Mouse (Mus musculus): ENCODE data around the gene Tenm2. TPM values are rescaled to one million over a fixed set of nuclear protein-coding genes. Genes with fewer than 3 reads are reported as not detected.

Gene Tenm2
- polyA plus RNA-seq, 1 experiment from 2014 or later, result 0.12 TPM

GRCm38 (mm10) chr11:36172520-36172919 is 1063.2 kb downstream of the Tenm2 start:
- H3K4me3 ChIP-seq (ENCODE audit: low read depth, low read length), result no peak overlapping the region
- no peaks in the 10 kb centered on the region for H3K9me3 ChIP-seq (ENCODE audit: control insufficient read depth)
- H3K36me3 ChIP-seq (ENCODE audit: control insufficient read depth, insufficient read depth), result no peaks in the 10 kb centered on the region
- no peak overlapping the region for H3K4me2 ChIP-seq (replicated peaks; ENCODE audit: low read depth)
- no peaks in the 10 kb centered on the region for H3K27me3 ChIP-seq (replicated peaks; ENCODE audit: control insufficient read depth, insufficient read depth, low read length)
- TF ChIP-seq CTCF (IDR thresholded peaks at IDR 0.05; ENCODE audit: low read depth), result no peak
- WGBS, result 80% methylated on average over 6 of the region's 6 CpGs
- no peak for ATAC-seq
- H3K27ac ChIP-seq (ENCODE audit: low read depth, low read length), result no peak overlapping the region
- H3K4me1 ChIP-seq (replicated peaks; ENCODE audit: control insufficient read depth, insufficient read depth, low read length), result no peaks in the 10 kb centered on the region
- H3K9ac ChIP-seq (ENCODE audit: low read depth, low read length), result no peak overlapping the region

DNA sequence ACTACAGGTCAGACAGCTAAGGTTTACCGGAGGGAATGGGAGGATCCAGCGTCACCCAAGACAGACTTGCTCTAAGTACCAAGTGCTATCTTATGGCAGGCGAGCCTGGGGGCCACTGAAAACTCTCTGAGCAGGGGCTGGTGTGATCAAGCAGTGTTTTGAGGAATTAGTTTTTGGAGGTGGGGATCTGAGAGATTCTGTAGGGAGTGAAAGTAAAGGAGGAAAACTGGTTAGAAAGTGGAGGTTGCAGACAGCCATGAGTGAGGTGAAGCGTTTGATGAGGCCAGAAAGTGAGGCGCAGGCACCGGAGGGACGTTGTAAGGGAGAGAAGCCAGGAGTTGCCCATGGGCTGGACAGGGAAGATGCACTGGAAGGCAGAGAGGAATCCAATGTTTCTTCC is 1063.8 kb downstream of the Tenm2 start:
- 89% methylated on average over 7 of the region's 7 CpGs for WGBS
- no peak for TF ChIP-seq CTCF (IDR thresholded peaks at IDR 0.05; ENCODE audit: low read depth)

DNA sequence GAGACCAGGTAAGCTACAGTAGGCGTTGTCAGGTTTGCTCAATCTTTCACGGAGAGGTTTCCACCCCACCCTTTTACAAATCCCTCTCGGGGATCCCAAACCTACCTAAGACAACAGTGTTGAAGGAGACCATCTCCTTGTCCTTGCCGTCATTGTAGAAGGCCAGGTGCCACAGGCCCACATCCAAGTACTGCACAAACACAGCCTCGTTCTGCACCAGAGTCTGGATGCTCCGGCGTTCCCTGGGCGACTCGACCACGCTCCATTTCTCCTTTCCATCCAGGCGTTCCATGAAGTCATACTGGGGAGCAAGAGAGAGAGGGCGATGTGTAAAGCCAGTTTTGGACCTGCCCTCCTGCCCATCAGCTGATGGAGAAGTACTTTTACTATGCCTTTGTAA is 1064.5 kb downstream of the Tenm2 start:
- Histone ChIP-seq H3K4me1 (replicated peaks; ENCODE audit: control insufficient read depth, insufficient read depth, low read length) (no peaks in the 10 kb centered on the region), H3K9me3 (ENCODE audit: control insufficient read depth) (no peaks in the 10 kb centered on the region), H3K9ac (ENCODE audit: low read depth, low read length) (no peak overlapping the region), H3K4me2 (replicated peaks; ENCODE audit: low read depth) (no peak overlapping the region), H3K36me3 (ENCODE audit: control insufficient read depth, insufficient read depth) (no peaks in the 10 kb centered on the region), H3K4me3 (ENCODE audit: low read depth, low read length) (no peak overlapping the region), H3K27me3 (replicated peaks; ENCODE audit: control insufficient read depth, insufficient read depth, low read length) (no peaks in the 10 kb centered on the region), H3K27ac (ENCODE audit: low read depth, low read length) (no peak overlapping the region)
- WGBS, result 89% methylated on average over 12 of the region's 12 CpGs
- TF ChIP-seq CTCF (IDR thresholded peaks at IDR 0.05; ENCODE audit: low read depth), result no peak
- ATAC-seq, result no peak

More for the DNA sequence above, 1063.8 kb downstream of the Tenm2 start:
- Histone ChIP-seq H3K9me3 (ENCODE audit: control insufficient read depth) (no peaks in the 10 kb centered on the region), H3K9ac (ENCODE audit: low read depth, low read length) (no peak overlapping the region), H3K4me3 (ENCODE audit: low read depth, low read length) (no peak overlapping the region), H3K36me3 (ENCODE audit: control insufficient read depth, insufficient read depth) (no peaks in the 10 kb centered on the region), H3K27me3 (replicated peaks; ENCODE audit: control insufficient read depth, insufficient read depth, low read length) (no peaks in the 10 kb centered on the region), H3K4me1 (replicated peaks; ENCODE audit: control insufficient read depth, insufficient read depth, low read length) (no peaks in the 10 kb centered on the region), H3K4me2 (replicated peaks; ENCODE audit: low read depth) (no peak overlapping the region), H3K27ac (ENCODE audit: low read depth, low read length) (no peak overlapping the region)
- no peak for ATAC-seq

DNA sequence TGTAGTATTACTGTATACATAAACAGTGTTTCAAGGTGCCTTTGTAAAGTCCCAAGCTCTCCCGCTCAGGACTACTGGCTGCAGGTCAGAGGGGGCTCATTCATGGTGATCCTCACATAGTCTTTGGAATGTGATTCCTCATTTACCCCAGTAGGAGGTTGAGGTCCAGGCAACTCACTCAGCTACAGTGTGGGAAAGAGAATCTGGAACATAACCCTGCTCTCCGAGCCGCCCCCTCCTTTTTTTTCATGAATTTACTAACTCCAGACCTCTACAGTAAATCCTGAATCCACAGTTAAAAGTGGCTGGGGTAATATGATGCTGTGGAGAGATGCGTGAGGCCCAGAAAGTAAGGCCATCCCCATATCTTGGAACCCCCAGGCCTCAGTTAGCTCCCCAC is 1066.0 kb downstream of the Tenm2 start:
- H3K9ac ChIP-seq (ENCODE audit: low read depth, low read length), result no peak overlapping the region
- no peak overlapping the region for H3K4me3 ChIP-seq (ENCODE audit: low read depth, low read length)
- no peaks in the 10 kb centered on the region for H3K27me3 ChIP-seq (replicated peaks; ENCODE audit: control insufficient read depth, insufficient read depth, low read length)
- no peak for ATAC-seq
- H3K4me1 ChIP-seq (replicated peaks; ENCODE audit: control insufficient read depth, insufficient read depth, low read length), result no peaks in the 10 kb centered on the region
- no peaks in the 10 kb centered on the region for H3K36me3 ChIP-seq (ENCODE audit: control insufficient read depth, insufficient read depth)
- no peak for TF ChIP-seq CTCF (IDR thresholded peaks at IDR 0.05; ENCODE audit: low read depth)
- H3K9me3 ChIP-seq (ENCODE audit: control insufficient read depth), result no peaks in the 10 kb centered on the region
- WGBS, result 81% methylated on average over 4 of the region's 4 CpGs
- H3K27ac ChIP-seq (ENCODE audit: low read depth, low read length), result no peak overlapping the region
- H3K4me2 ChIP-seq (replicated peaks; ENCODE audit: low read depth), result no peak overlapping the region

DNA sequence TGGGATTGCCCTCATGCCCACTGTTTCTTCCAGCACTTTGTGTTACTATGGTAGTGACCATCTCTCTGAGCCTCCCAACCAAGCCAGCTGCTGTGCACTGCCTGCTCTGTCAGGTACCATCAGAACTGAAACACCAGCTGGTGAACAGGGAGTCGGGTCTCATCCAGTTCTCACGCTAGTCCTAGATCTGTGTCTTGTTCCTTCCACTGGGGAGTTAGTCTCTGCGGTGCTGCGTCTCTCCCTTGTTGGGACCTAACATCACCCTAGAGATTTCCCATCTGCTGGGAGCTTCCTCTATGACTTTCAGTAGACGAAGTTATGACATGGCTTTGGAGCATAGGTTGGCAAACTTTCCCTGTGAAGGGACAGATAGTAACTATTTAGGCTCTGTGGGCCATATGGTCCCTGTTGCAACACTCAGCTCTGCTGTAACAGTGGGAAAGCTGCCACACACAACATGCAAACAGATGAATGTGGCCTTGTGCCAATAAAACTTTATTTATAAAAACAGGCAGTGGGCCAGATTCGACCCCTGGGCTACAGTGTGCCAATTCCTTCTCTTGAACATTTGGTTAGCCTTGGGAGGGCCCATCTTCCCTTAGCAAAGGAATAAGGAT is 1066.7 kb downstream of the Tenm2 start:
- no peaks in the 10 kb centered on the region for H3K36me3 ChIP-seq (ENCODE audit: control insufficient read depth, insufficient read depth)

GRCm38 (mm10) chr11:36167766-36168318 is 1067.9 kb downstream of the Tenm2 start:
- no peaks in the 10 kb centered on the region for H3K27me3 ChIP-seq (replicated peaks; ENCODE audit: control insufficient read depth, insufficient read depth, low read length)
- no peaks in the 10 kb centered on the region for H3K9me3 ChIP-seq (ENCODE audit: control insufficient read depth)
- H3K4me2 ChIP-seq (replicated peaks; ENCODE audit: low read depth), result no peak overlapping the region
- H3K4me3 ChIP-seq (ENCODE audit: low read depth, low read length), result no peak overlapping the region
- H3K9ac ChIP-seq (ENCODE audit: low read depth, low read length), result no peak overlapping the region
- WGBS, result 83% methylated on average over 10 of the region's 10 CpGs
- no peaks in the 10 kb centered on the region for H3K4me1 ChIP-seq (replicated peaks; ENCODE audit: control insufficient read depth, insufficient read depth, low read length)
- no peak for TF ChIP-seq CTCF (IDR thresholded peaks at IDR 0.05; ENCODE audit: low read depth)
- no peak overlapping the region for H3K27ac ChIP-seq (ENCODE audit: low read depth, low read length)
- no peak for ATAC-seq
- H3K36me3 ChIP-seq (ENCODE audit: control insufficient read depth, insufficient read depth), result no peaks in the 10 kb centered on the region

More for the DNA sequence above, 1066.7 kb downstream of the Tenm2 start:
- Histone ChIP-seq H3K4me3 (ENCODE audit: low read depth, low read length) (no peak overlapping the region), H3K27me3 (replicated peaks; ENCODE audit: control insufficient read depth, insufficient read depth, low read length) (no peaks in the 10 kb centered on the region), H3K9ac (ENCODE audit: low read depth, low read length) (no peak overlapping the region), H3K9me3 (ENCODE audit: control insufficient read depth) (no peaks in the 10 kb centered on the region), H3K4me1 (replicated peaks; ENCODE audit: control insufficient read depth, insufficient read depth, low read length) (no peaks in the 10 kb centered on the region), H3K27ac (ENCODE audit: low read depth, low read length) (no peak overlapping the region), H3K4me2 (replicated peaks; ENCODE audit: low read depth) (no peak overlapping the region)
- WGBS, result 71% methylated on average over 6 of the region's 6 CpGs
- TF ChIP-seq CTCF (IDR thresholded peaks at IDR 0.05; ENCODE audit: low read depth), result no peak
- no peak for ATAC-seq

Measured in intestine, postnatal 0 days (tissue).